Mouse (Mus musculus): ENCODE measurements around the gene Gm10260. TPM values are rescaled to one million over a fixed set of nuclear protein-coding genes. Genes with fewer than 3 reads are reported as not detected.

Gm10260 gene
- 17.2 and 27.7 TPM in 2 replicates for total RNA-seq (2014; fragmentation: Nextera tagmentation)
- total RNA-seq (2017) = 26.3 and 38.6 TPM in 2 replicates

- no peak for ATAC-seq (replicated peaks; ENCODE audit: poor library complexity, severe bottlenecking)
These were observed at the start of gene Gm10260 for GRCm38 (mm10) chr13:97760532-97760931. Gene Gm10260 (minus strand): TSS chr13:97760632.

- ATAC-seq (replicated peaks; ENCODE audit: poor library complexity, severe bottlenecking) = no peak
These were observed 49.4 kb upstream of the Gm10260 start for GRCm38 (mm10) chr13:97809828-97810227.

- ATAC-seq (replicated peaks; ENCODE audit: poor library complexity, severe bottlenecking) = no peak
These were observed 45.5 kb upstream of the Gm10260 start for GRCm38 (mm10) chr13:97805907-97806306.

GRCm38 (mm10) chr13:97802386-97802785 is 42.0 kb upstream of the Gm10260 start:
- ATAC-seq (replicated peaks; ENCODE audit: poor library complexity, severe bottlenecking) = no peak

GRCm38 (mm10) chr13:97797462-97797861 is 37.0 kb upstream of the Gm10260 start:
- no peak for ATAC-seq (replicated peaks; ENCODE audit: poor library complexity, severe bottlenecking)

GRCm38 (mm10) chr13:97794780-97795179 is 34.3 kb upstream of the Gm10260 start:
- no peak for ATAC-seq (replicated peaks; ENCODE audit: poor library complexity, severe bottlenecking)

GRCm38 (mm10) chr13:97793932-97794331 is 33.5 kb upstream of the Gm10260 start:
- ATAC-seq (replicated peaks; ENCODE audit: poor library complexity, severe bottlenecking) = no peak

GRCm38 (mm10) chr13:97791664-97792063 is 31.2 kb upstream of the Gm10260 start:
- ATAC-seq (replicated peaks; ENCODE audit: poor library complexity, severe bottlenecking) = no peak

GRCm38 (mm10) chr13:97789782-97790450 is 29.5 kb upstream of the Gm10260 start:
- no peak for ATAC-seq (replicated peaks; ENCODE audit: poor library complexity, severe bottlenecking)

- no peak for ATAC-seq (replicated peaks; ENCODE audit: poor library complexity, severe bottlenecking)
These were observed 24.9 kb upstream of the Gm10260 start for GRCm38 (mm10) chr13:97785167-97785835.

GRCm38 (mm10) chr13:97783423-97784143 is 23.2 kb upstream of the Gm10260 start:
- no peak for ATAC-seq (replicated peaks; ENCODE audit: poor library complexity, severe bottlenecking)

GRCm38 (mm10) chr13:97782063-97782462 is 21.6 kb upstream of the Gm10260 start:
- ATAC-seq (replicated peaks; ENCODE audit: poor library complexity, severe bottlenecking) = no peak

- no peak for ATAC-seq (replicated peaks; ENCODE audit: poor library complexity, severe bottlenecking)
These were observed 21.2 kb upstream of the Gm10260 start for GRCm38 (mm10) chr13:97781637-97782036.

GRCm38 (mm10) chr13:97780556-97780955 is 20.1 kb upstream of the Gm10260 start:
- ATAC-seq (replicated peaks; ENCODE audit: poor library complexity, severe bottlenecking) = no peak

GRCm38 (mm10) chr13:97779657-97780445 is 19.4 kb upstream of the Gm10260 start:
- no peak for ATAC-seq (replicated peaks; ENCODE audit: poor library complexity, severe bottlenecking)

GRCm38 (mm10) chr13:97778698-97779194 is 18.3 kb upstream of the Gm10260 start:
- no peak for ATAC-seq (replicated peaks; ENCODE audit: poor library complexity, severe bottlenecking)

GRCm38 (mm10) chr13:97777667-97778066 is 17.2 kb upstream of the Gm10260 start:
- ATAC-seq (replicated peaks; ENCODE audit: poor library complexity, severe bottlenecking) = no peak

GRCm38 (mm10) chr13:97776702-97777101 is 16.3 kb upstream of the Gm10260 start:
- ATAC-seq (replicated peaks; ENCODE audit: poor library complexity, severe bottlenecking) = no peak

- no peak for ATAC-seq (replicated peaks; ENCODE audit: poor library complexity, severe bottlenecking)
These were observed 15.5 kb upstream of the Gm10260 start for GRCm38 (mm10) chr13:97775907-97776306.

- ATAC-seq (replicated peaks; ENCODE audit: poor library complexity, severe bottlenecking) = no peak
These were observed 14.5 kb upstream of the Gm10260 start for GRCm38 (mm10) chr13:97774740-97775425.
